Mouse (Mus musculus) liver, embryonic 14.5 days (tissue): ENCODE results near the gene Fer. TPM values are rescaled to one million over a fixed set of nuclear protein-coding genes. Genes with fewer than 3 reads are reported as not detected.

Experiments
- ATAC-seq: fragments of 200-750 bp; cut with Nextera tagmentation; 2 replicates; pipeline ENCODE4 v1.8.0; 2017; ENCODE audit warnings: moderate number of reproducible peaks, mild to moderate bottlenecking, moderate library complexity; ENCODE audit not compliant: insufficient read depth
- DNase-seq, 3 experiments: peaks; one replicate each; pipeline ENCODE4 v3.0.0-alpha.2; 2012 to 2013; ENCODE audit warnings: low read depth in 3 of 3, low spot score in 3 of 3
- H3K27ac ChIP-seq: fragments of 300-500 bp; sonication (generic); 2 replicates; pipeline ENCODE4 v1.5.1; 2014; ENCODE audit warnings: moderate library complexity, mild to moderate bottlenecking, control low read depth, inconsistent platforms
- H3K27me3 ChIP-seq: fragments of 300-500 bp; sonication (generic); 2 replicates; pipeline ENCODE4 v1.6.1; 2014; ENCODE audit warnings: mild to moderate bottlenecking, low read length, moderate library complexity; ENCODE audit not compliant: control insufficient read depth, insufficient read depth
- H3K36me3 ChIP-seq: fragments of 300-500 bp; sonication (generic); replicated peaks from 2 replicates; pipeline ENCODE4 v1.6.1; 2014; ENCODE audit warnings: low read depth; ENCODE audit not compliant: control insufficient read depth, insufficient read depth
- H3K4me1 ChIP-seq, 2 experiments: fragments of 200-500 bp in 1 of 2; fragments of 300-500 bp in 1 of 2; sonication (generic) in 1 of 2; replicated peaks; 2 replicates each; pipeline ENCODE4 v1.6.1; 2012 to 2014; ENCODE audit warnings: antibody characterized with exemption in 1 of 2, inconsistent platforms in 1 of 2, low read length in 1 of 2; ENCODE audit not compliant: control insufficient read depth in 2 of 2, insufficient read depth in 2 of 2
- H3K4me2 ChIP-seq: fragments of 300-500 bp; sonication (generic); 2 replicates; pipeline ENCODE4 v1.6.1; 2014; ENCODE audit warnings: low read depth, mild to moderate bottlenecking, control low read depth, moderate library complexity
- H3K4me3 ChIP-seq, 2 experiments: fragments of 200-500 bp in 1 of 2; fragments of 300-500 bp in 1 of 2; sonication (generic) in 1 of 2; 2 replicates each; pipeline ENCODE4 v1.5.1; 2012 to 2014; ENCODE audit warnings: low read depth in 2 of 2, low read length in 2 of 2, mild to moderate bottlenecking in 2 of 2, control low read depth in 1 of 2, inconsistent platforms in 1 of 2, moderate library complexity in 1 of 2; ENCODE audit not compliant: insufficient read depth in 1 of 2
- H3K9ac ChIP-seq: fragments of 300-500 bp; sonication (generic); replicated peaks from 2 replicates; pipeline ENCODE4 v1.6.1; 2014; ENCODE audit warnings: mild to moderate bottlenecking, control low read depth, moderate library complexity
- H3K9me3 ChIP-seq: fragments of 300-500 bp; sonication (generic); 2 replicates; pipeline ENCODE4 v1.6.1; 2016; ENCODE audit warnings: low read length, mixed read lengths; ENCODE audit not compliant: control insufficient read depth
- CTCF ChIP-seq: IDR thresholded peaks from 2 replicates; pipeline ENCODE4 v1.5.1; 2016; ENCODE audit warnings: antibody characterized with exemption, low read depth, control low read depth
- EP300 ChIP-seq: IDR thresholded peaks from 2 replicates; pipeline ENCODE4 v1.6.1; 2016; ENCODE audit warnings: antibody characterized with exemption, low read depth
- WGBS: fragments of 180-500 bp; shearing (Covaris S2); extraction: QIAGEN DNeasy Blood & Tissue Kit; methylation state at CpG from one replicate; pipeline ENCODE4 v1.1.7; 2014; ENCODE audit not compliant: insufficient replicate concordance; 5-methylcytosine and 5-hydroxymethylcytosine counted together
- polyA plus RNA-seq, 2 experiments: library from polyadenylated mRNA; depleted of rRNA in 1 of 2; stranded (reverse) in 1 of 2; unstranded in 1 of 2; fragments of >200 nt; fragmentation: Nextera tagmentation in 1 of 2; extraction: Ambion mirVana in 1 of 2; gene quantifications; 2 replicates each; pipeline versions ENCODE4 v1.2.1 to v1.2.3; 2012 to 2014

Fer gene
- polyA plus RNA-seq, 2 experiments, result 2.9 to 7.0 TPM

DNA sequence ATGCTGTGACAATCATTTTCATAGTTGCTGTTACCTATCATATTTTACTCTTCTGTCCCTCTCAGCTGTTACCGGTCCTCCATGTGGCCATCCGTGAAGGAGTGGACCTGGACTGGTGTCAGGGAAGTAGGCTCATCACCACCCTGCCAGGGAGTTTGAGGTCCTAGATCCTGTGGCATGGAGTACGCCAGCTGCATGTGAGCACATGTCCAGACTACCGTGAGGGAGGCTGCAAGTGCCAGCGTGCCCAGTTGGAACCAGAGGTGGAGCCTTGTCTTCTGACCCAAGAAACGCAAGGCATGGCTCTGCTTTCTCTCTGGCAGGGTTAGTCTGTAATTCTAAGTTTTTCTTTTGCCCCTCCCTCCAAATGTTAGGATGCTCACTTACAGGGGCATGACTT lies 155.4 kb downstream of the Fer start:
- peaks cover 0 to 6% of the 10 kb centered on the region in 2 experiments; a peak in 3 of 4 replicates for H3K4me1 ChIP-seq
- DNase-seq, result no peak
- no peak overlapping the region for H3K4me2 ChIP-seq
- H3K9me3 ChIP-seq, result no peaks in the 10 kb centered on the region
- H3K36me3 ChIP-seq, result no peaks in the 10 kb centered on the region
- no peak overlapping the region for H3K9ac ChIP-seq
- no peak for ATAC-seq
- H3K27me3 ChIP-seq, result no peaks in the 10 kb centered on the region
- TF ChIP-seq EP300, result no peak
- no peak for TF ChIP-seq CTCF
- H3K4me3 ChIP-seq, result no peak overlapping the region
- H3K27ac ChIP-seq, result no peak overlapping the region
- WGBS, result 76% methylated on average over 6 of the region's 6 CpGs

DNA sequence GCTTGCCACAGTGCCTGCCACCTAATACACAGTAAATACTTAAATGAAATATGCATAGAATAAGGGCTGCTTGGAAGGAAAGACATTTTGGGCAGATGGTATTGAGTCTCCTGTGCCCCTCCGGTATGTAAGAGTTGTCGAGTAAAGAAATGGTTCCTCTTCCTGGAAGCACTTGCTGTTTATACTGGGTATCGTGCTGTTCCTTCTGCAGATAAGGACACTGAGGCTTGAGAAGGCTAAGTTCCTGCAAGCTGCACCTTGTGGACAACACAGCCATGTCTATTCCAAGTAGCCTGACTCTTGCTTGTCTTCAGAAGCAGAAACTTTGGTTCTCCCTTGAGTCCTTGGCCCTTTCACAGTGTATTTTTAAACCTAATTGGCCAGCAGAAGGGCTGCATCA lies 156.0 kb downstream of the Fer start:
- Histone ChIP-seq H3K9me3 (no peaks in the 10 kb centered on the region), H3K9ac (no peak overlapping the region), H3K4me3 (no peak overlapping the region), H3K36me3 (no peaks in the 10 kb centered on the region), H3K27me3 (no peaks in the 10 kb centered on the region), H3K27ac (no peak overlapping the region), H3K4me1 (peaks cover 0 to 6% of the 10 kb centered on the region in 2 experiments; a peak in 3 of 4 replicates), H3K4me2 (no peak overlapping the region)
- TF ChIP-seq CTCF (no peak), EP300 (no peak)
- DNase-seq (peak in 1 of 3 experiments; percentile 4), ATAC-seq (peak; percentile 61; the same call in 1 of the 2 replicates)
- WGBS, result 20% methylated on average over 3 of the region's 3 CpGs

GRCm38 (mm10) chr17:64019646-64020045 lies 156.8 kb downstream of the Fer start:
- no peaks in the 10 kb centered on the region for H3K36me3 ChIP-seq
- H3K9me3 ChIP-seq, result no peaks in the 10 kb centered on the region
- no peak for DNase-seq
- H3K4me3 ChIP-seq, result no peak overlapping the region
- no peak overlapping the region for H3K9ac ChIP-seq
- 82% methylated on average over 5 of the region's 5 CpGs for WGBS
- no peaks in the 10 kb centered on the region for H3K27me3 ChIP-seq
- H3K4me1 ChIP-seq, result peaks cover 0 to 6% of the 10 kb centered on the region in 2 experiments; a peak in 3 of 4 replicates
- no peak for ATAC-seq
- no peak overlapping the region for H3K4me2 ChIP-seq
- no peak overlapping the region for H3K27ac ChIP-seq
- TF ChIP-seq EP300 (no peak), CTCF (no peak)

GRCm38 (mm10) chr17:64026485-64026884 lies 163.6 kb downstream of the Fer start:
- ATAC-seq (no peak), DNase-seq (no peak)
- H3K27ac ChIP-seq, result no peak overlapping the region
- H3K4me3 ChIP-seq, result no peak overlapping the region
- TF ChIP-seq CTCF (peak; percentile 32; the same call in 1 of the 2 replicates), EP300 (no peak)
- H3K4me2 ChIP-seq, result no peak overlapping the region
- H3K27me3 ChIP-seq, result no peaks in the 10 kb centered on the region
- 36% methylated on average over 2 of the region's 2 CpGs for WGBS
- H3K36me3 ChIP-seq, result no peaks in the 10 kb centered on the region
- H3K4me1 ChIP-seq, result no peaks in the 10 kb centered on the region
- H3K9ac ChIP-seq, result no peak overlapping the region
- H3K9me3 ChIP-seq, result no peaks in the 10 kb centered on the region

GRCm38 (mm10) chr17:64041771-64042170 lies 178.9 kb downstream of the Fer start:
- Histone ChIP-seq H3K36me3 (no peaks in the 10 kb centered on the region), H3K4me1 (no peaks in the 10 kb centered on the region; a peak in 1 of 4 replicates), H3K27me3 (no peaks in the 10 kb centered on the region), H3K4me3 (no peak overlapping the region), H3K9me3 (no peaks in the 10 kb centered on the region), H3K27ac (no peak overlapping the region), H3K9ac (no peak overlapping the region), H3K4me2 (no peak overlapping the region)
- ATAC-seq (no peak), DNase-seq (no peak)
- TF ChIP-seq EP300 (no peak), CTCF (no peak)
